ENCODE assay signal across 27 mouse cellular contexts in genomic region chr1:133451025-133451424, GRCm38 (mm10). TPM values are rescaled to one million over a fixed set of nuclear protein-coding genes. Genes with fewer than 3 reads are reported as not detected.
DNase-seq lines count a peak whose midpoint lies in the region; ATAC-seq lines count a peak whose summit lies in the region.
"Had no signal": no experiment of that assay in that cellular context is flagged by ENCODE, and none has a peak within 500 bp of the region (broad histone marks: within the 10 kb centered on the region; RNA-seq: fewer than 3 reads in every experiment).

No protein-coding gene starts in this region.

- no peak overlapping the region for H3K4me2 ChIP-seq in kidney, embryonic 15.5 days
- H3K4me2 ChIP-seq: forebrain, embryonic 12.5 days; limb, embryonic 15.5 days; midbrain, embryonic 15.5 days; neural tube, embryonic 15.5 days had no signal

- H3K9me3 ChIP-seq in kidney, embryonic 15.5 days (replicated peaks) = no peaks in the 10 kb centered on the region
- H3K9me3 ChIP-seq in embryonic facial prominence, embryonic 10.5 days = no peaks in the 10 kb centered on the region
- H3K9me3 ChIP-seq: forebrain, embryonic 12.5 days; limb, embryonic 15.5 days; midbrain, embryonic 15.5 days; neural tube, embryonic 15.5 days had no signal

- peak overlapping the region; percentile 77; the same call in 1 of the 2 replicates for H3K27ac ChIP-seq in kidney, embryonic 15.5 days
- peak overlapping the region; percentile 85 for H3K27ac ChIP-seq in brown adipose tissue, adult 24 weeks (replicated peaks; ENCODE audit: low read depth, low read length)
- 0 out of 2 replicates have a peak overlapping the region, but pooled peaks have one; percentile 19 for H3K27ac ChIP-seq in embryonic facial prominence, embryonic 10.5 days (replicated peaks)
- H3K27ac ChIP-seq: forebrain, embryonic 12.5 days; limb, embryonic 15.5 days; liver, embryonic 14.5 days; macrophage; midbrain, embryonic 15.5 days; neural tube, embryonic 15.5 days had no signal

- DNase-seq in heart, adult 8-10 months (ENCODE audit: low spot score) = peak; percentile 19
- no peak for DNase-seq in heart, postnatal 10 days
- DNase-seq in kidney, postnatal 36 days = no peak
- DNase-seq in embryonic facial prominence, embryonic 10.5 days (ENCODE audit: low spot score) = no peak
- DNase-seq: adrenal gland, postnatal 25 days; B cell, adult 2 months; cerebellum, adult 18-20 months; cerebellum, postnatal 10 days; gastrocnemius, postnatal 25 days; heart, postnatal 14 days; kidney, adult 9 months; kidney, postnatal 25 days; left cerebral cortex, postnatal 4 days; lung, adult 2 months; lung, postnatal 10 days; retina, postnatal 1 day; right cerebral cortex, postnatal 14 days had no signal

- intact Hi-C loops in heart, postnatal 10 days (cut with DNase I) = no loop called here

- no peak overlapping the region for H3K9ac ChIP-seq in kidney, embryonic 15.5 days
- H3K9ac ChIP-seq: forebrain, embryonic 12.5 days; limb, embryonic 15.5 days; liver, embryonic 14.5 days; midbrain, embryonic 15.5 days; neural tube, embryonic 15.5 days had no signal

- H3K4me1 ChIP-seq in kidney, embryonic 15.5 days = peaks cover 29% of the 10 kb centered on the region
- H3K4me1 ChIP-seq in brown adipose tissue, adult 24 weeks (ENCODE audit: control insufficient read depth, insufficient read depth, insufficient read length, low read length) = peaks cover 20% of the 10 kb centered on the region
- H3K4me1 ChIP-seq in embryonic facial prominence, embryonic 10.5 days = peaks cover 34% of the 10 kb centered on the region

- WGBS in kidney, embryonic 15.5 days = 60% methylated on average over 11 of the region's 11 CpGs
- WGBS in embryonic facial prominence, embryonic 10.5 days = 66% methylated on average over 11 of the region's 11 CpGs

- no peak for ATAC-seq in kidney, embryonic 15.5 days (replicated peaks; ENCODE audit: low FRiP score)
- ATAC-seq: hindbrain, embryonic 16.5 days; midbrain, embryonic 15.5 days had no signal

- no peaks in the 10 kb centered on the region for H3K36me3 ChIP-seq in kidney, embryonic 15.5 days
- no peaks in the 10 kb centered on the region for H3K36me3 ChIP-seq in embryonic facial prominence, embryonic 10.5 days (replicated peaks)
- H3K36me3 ChIP-seq: forebrain, embryonic 12.5 days; limb, embryonic 15.5 days; midbrain, embryonic 15.5 days; neural tube, embryonic 15.5 days had no signal

- no peak overlapping the region for H3K4me3 ChIP-seq in kidney, embryonic 15.5 days (replicated peaks)
- H3K4me3 ChIP-seq in brown adipose tissue, adult 24 weeks (ENCODE audit: insufficient read depth, low read depth, low read length) = no peak overlapping the region
- no peak overlapping the region for H3K4me3 ChIP-seq in embryonic facial prominence, embryonic 10.5 days
- H3K4me3 ChIP-seq: erythroblast, embryonic 14.5 days; forebrain, embryonic 12.5 days; limb, embryonic 15.5 days; midbrain, embryonic 15.5 days; neural tube, embryonic 15.5 days had no signal

- no peaks in the 10 kb centered on the region for H3K27me3 ChIP-seq in kidney, embryonic 15.5 days
- no peaks in the 10 kb centered on the region; the same call in 1 of the 2 replicates for H3K27me3 ChIP-seq in embryonic facial prominence, embryonic 10.5 days (replicated peaks; ENCODE audit: low read depth, poor library complexity, severe bottlenecking)
- H3K27me3 ChIP-seq: forebrain, embryonic 12.5 days; limb, embryonic 15.5 days; midbrain, embryonic 15.5 days; neural tube, embryonic 15.5 days had no signal

RNA-seq across cellular contexts. Expression of gene Sox13, which starts 26.8 kb away (rescaled TPM):
- total RNA-seq in heart, adult 8-10 months (2022) = 10 to 100 TPM; 11.0 to 14.4 (median 13.9) TPM
- 10 to 100 TPM; 29.6 to 33.4 TPM for total RNA-seq in heart, postnatal 10 days (2021)
- 15.0 and 16.2 TPM in 2 replicates for polyA plus RNA-seq in kidney, embryonic 15.5 days (2015; fragmentation: Nextera tagmentation; extraction: Ambion mirVana)
- 5.5 and 6.6 TPM in 2 replicates for polyA plus RNA-seq in brown adipose tissue, adult 24 weeks (2012; ENCODE audit: insufficient read depth, insufficient read length, missing spikeins)
- polyA plus RNA-seq in embryonic facial prominence, embryonic 10.5 days (2016; fragmentation: Nextera tagmentation; extraction: Ambion mirVana) = 12.1 and 18.1 TPM in 2 replicates

Comparison
In these comparisons a context has a peak if more than half of its experiments do, and no peak if none do; other contexts are left out.
1. H3K27ac ChIP-seq: peak in every context shown above with its lines; median percentile 85 in brown adipose tissue, adult 24 weeks; 77 in kidney, embryonic 15.5 days; 19 in embryonic facial prominence, embryonic 10.5 days.